Mouse (Mus musculus) embryonic fibroblast, embryonic 13.5 days (primary cell): ENCODE results near the gene Tpd52l1.

Experiments used
- CTCF ChIP-seq: IDR thresholded peaks from 2 replicates; pipeline ENCODE4 v1.5.1; 2011; ENCODE audit warnings: mild to moderate bottlenecking, control low read depth, low read length, moderate library complexity, borderline replicate concordance; ENCODE audit not compliant: insufficient read depth
- POLR2A ChIP-seq: IDR thresholded peaks from 2 replicates; pipeline ENCODE4 v1.6.1; 2011; ENCODE audit warnings: low read depth, mild to moderate bottlenecking, control low read depth, low read length, moderate library complexity

- TF ChIP-seq CTCF (no peak), POLR2A (no peak)
These were observed 138.6 kb downstream of the Tpd52l1 start for GRCm38 (mm10) chr10:31307024-31307598.
